Mouse (Mus musculus) R1 (cell line): ENCODE measurements around the gene Cabp4.
"Not testable (repeated sequence)": the region's sequence is repeated elsewhere in the genome, so short reads cannot be mapped to it uniquely, and the experiment has no call there.

Experiments used
- DNase-seq: peaks from one replicate; pipeline ENCODE4 v3.0.0-alpha.2; 2018; ENCODE audit warnings: low read depth, low spot score

Cabp4 gene

DNA sequence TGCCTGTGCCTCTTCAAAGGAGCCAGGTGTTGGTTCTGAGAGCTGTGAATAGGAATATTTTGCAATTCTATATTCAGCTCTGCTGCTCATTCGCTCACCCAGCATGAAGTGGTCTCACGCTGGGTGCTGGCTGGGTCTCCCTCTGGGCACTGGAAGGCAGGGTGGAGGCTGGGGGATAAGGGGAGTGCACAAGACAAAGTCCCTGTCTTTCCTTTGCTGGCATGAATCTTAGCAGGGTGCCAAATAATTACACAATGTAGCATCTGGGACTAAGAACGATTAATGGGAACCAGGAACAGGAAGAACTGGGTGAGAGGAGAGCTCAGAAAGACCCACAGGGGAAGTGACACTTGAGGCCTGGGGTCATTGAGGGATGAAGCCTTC is 3.2 kb upstream of the Cabp4 start:
- no peak for DNase-seq

DNA sequence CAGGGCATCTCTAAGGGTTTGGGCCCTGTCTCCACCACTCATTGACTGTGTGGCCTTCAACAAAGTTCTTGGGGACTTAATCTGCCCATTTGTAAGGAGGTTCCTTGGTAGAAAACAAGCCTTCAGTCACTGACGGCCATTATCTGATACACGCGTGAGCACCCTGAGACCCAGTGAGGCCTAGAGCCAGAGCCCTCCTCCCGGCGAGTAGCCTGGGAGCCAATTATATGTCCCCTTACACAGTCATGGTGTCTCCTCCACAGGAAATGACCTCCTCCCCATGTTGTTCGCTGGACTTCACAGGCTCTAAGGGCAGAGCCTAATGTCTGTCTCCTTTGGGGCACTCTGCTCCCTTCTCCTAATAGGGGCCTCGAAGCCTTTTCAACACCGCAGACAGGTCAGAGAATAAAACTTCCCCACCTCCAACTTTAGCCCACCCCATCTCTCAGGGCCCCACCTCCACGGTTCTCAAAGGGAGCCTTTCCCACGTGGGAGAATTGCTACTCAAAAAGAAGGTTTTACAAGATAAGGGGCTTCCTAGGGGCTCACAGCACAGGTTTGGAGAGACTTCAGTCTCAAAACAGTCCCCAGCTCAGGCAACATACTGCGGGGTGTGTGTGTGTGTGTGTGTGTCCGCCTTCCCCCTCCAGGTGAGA is 2.7 kb upstream of the Cabp4 start:
- no peak for DNase-seq

GRCm38 (mm10) chr19:4145936-4146335 is 2.1 kb upstream of the Cabp4 start:
- peak; percentile 80 for DNase-seq

DNA sequence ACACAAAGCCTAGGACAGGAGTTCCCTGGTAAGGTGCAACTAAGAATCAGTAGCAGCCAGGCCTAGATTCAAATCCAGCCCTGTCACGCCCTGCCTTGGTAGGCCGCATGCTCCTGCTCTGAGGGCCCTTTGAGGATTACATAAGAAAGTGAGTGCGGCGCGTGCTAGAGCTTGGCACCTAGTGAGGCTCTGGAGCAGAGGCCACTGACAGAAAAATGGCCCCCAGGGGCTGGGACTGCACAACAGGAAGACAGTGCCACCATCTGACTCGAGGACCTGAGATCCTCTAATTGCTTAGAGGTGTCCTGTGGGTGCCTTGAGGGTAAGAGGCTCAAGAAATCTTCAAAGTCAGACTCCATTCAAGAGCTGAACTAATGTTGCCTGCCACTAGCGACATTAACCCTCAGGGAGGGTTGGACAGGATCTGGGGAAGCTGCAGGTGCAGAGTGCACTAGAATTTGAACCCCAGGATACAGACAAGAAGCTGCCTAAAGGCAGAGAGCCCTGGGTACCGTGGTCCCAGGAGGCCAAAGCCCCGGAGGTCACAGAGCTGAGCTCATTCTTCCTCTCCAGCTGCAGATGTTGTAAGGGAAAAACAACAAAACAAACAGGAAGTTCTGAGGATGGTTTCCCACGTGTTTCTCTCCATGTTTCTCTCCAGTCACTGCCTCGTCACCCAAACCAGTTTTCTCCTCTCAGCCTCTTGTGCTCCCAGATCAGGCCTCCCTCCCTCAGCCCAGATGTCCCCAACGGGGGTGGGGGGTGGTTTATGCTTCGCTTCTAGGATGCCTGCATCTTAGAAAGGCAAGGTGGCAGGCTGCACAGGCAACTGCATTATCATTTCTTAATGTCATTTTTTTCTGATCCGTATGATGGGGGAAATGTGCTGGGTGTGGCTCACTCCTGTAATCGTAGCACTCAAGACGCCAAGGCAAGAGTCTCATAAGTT is 991 bp upstream of the Cabp4 start:
- DNase-seq: no peak

DNA sequence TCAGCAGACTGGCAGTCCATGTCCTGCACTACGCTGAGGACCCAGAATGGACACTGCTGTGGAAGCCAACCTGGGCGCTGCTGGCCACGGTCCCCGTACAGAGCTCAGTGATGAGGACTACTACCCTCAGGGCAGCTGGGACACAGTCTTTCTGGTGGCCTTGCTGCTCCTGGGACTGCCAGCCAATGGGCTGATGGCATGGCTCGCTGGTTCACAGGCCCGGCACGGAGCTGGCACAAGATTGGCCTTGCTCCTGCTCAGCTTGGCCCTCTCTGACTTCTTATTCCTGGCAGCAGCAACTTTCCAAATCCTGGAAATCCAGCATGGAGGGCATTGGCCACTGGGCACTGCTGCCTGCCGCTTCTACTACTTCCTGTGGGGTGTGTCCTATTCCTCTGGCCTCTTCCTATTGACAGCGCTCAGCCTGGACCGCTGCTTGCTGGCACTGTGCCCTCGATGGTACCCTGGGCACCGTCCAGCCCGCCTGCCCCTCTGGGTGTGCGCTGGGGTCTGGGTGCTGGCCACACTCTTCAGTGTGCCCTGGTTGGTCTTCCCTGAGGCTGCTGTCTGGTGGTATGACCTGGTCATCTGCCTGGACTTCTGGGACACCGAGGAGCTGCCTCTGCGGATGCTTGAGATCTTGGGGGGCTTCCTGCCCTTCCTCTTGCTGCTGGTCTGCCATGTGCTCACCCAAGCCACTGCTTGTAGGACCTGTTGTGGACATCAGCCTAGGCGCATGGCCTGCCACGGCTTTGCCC is 1.2 kb downstream of the Cabp4 start:
- no peak for DNase-seq

DNA sequence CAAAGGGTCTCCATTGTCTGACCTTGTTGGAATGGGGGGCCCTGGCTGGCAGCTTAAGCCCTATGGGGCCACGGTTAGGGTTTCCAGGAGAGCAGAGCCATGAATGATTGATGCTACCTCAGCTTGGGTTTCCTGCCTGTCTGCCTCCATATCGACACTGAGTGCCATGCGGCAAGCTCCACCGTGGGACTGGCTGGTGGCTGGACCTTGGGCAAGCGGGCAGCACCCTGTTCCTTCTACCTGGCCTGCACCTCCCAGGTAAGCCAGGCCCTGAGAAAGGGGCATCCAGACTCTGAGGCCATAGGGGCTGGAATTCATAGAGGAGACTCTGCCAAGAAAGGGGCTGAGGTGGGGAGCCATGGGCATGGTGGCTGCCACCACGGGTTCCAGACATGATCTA is 3.7 kb downstream of the Cabp4 start:
- DNase-seq: no peak

DNA sequence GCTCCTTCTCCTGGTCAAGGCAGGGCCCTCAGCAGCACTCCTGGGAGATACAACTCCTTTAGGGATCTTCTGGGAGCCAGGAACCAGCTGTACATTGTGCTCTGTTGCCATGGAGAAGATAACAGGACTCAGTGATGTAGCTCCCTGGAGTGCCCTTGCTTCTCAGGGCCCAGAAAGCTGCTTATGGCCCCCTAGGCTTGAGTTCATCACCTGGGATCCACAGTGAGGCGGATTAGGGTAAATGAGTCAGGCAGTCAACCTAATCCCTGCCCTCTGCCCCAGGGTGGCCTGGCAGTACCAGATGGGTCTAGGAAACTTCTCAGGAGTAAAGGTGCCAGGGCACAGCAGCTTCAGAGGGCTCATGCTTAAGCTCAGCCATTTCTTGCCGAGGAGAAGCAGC is 4.4 kb downstream of the Cabp4 start, which contains the start of gene Gpr152:
Gene Gpr152, plus strand, starts transcription at position 342 of the 400 bp plus-strand sequence.
- DNase-seq: peak; percentile 19

DNA sequence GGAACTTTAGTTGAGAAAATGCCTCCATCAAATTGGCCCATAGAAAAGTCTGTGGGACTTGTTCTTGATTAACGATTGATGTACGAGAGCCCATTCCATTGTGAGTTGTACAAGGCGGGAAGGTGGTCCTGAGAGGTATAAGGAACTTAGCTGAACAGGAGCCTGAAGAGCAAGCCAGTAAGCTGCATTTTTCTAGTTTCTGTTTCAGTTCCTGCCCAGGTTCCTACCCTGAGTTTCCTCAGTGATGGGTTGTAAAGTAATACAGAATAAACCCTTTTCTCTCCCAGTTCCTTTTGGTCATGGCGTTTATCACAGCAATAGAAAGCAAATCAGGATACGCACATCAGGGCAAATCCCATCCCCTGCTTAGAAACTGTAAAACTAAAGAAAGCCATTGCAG is 5.9 kb downstream of the Cabp4 start:
- DNase-seq: no peak

GRCm38 (mm10) chr19:4136463-4136862 is 7.4 kb downstream of the Cabp4 start:
- DNase-seq: peak; percentile 60

GRCm38 (mm10) chr19:4135963-4136345 is 7.9 kb downstream of the Cabp4 start:
- peak; percentile 56 for DNase-seq

DNA sequence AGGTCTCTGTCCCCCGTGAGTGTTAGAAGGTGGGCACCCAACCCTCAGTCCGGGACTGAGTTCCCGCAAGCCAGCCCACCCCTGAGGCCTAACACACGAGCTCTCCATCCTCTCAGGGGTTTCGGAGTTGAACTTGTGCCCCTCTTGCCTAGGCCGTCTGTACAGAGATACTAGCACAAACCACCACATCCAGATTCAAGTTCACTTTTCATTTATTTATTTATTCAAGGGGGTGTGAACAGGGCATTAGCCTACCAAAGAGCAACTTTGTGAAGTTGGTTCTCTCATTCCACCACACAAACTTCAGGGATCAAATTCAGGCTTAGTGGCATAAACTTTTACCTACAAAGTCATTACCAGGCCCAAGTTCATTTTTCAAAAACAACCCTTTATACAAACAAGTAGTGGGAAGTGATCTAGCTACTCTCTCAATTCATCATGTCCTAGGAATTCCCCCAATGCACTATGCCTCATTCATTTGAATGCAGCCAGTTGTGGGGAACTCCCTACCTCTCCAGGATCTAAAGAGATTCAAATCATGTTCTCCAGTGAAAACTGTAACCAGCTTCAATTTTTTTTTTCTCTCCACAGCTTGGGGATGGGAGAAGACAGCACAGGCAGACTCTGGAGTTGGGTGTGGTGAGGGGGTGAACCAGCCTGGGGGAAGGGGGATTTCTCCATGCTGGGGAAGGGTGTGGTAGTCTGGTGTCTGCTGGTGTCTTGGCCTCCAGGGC is 8.4 kb downstream of the Cabp4 start:
- peak; percentile 53 for DNase-seq

GRCm38 (mm10) chr19:4134354-4134753 is 9.5 kb downstream of the Cabp4 start:
- no peak for DNase-seq

DNA sequence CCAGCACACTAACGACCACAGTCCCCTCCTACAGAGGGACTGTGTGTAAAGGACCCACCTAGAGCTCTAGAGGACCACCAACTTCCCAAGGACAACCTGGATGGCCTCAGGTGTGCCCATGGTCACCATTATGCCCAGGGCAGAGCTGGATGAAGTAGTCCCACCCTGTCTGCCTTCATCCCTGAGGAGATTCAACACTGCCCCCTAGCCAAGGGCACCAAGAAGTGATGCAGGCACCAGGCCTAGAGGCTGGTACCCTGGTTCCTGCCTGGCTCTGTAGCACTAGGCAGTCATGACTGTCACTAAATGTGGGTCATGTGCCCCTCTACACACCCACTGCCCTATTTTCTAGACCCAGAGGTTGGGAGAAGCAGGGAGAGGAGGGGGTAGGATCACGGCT is 12.1 kb downstream of the Cabp4 start:
- DNase-seq: no peak

DNA sequence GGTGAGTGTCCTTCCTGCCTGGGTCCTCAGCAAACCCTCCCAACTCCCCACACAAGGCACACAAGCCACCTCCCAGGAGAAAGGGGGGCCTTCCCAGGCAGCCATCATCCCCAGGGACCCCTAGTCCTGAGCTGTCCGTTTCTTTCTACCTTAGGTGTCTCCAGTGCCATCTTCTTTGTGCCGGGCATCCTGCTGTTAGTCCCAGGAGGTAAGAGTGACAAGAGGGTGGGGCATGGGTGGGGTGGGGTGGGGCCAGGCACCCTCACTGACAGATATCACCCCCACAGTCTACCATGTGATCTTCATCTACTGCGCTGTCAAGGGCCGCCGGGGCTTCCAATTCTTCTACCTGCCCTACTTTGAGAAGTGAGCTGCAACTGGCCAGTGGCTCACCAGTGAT is 12.8 kb downstream of the Cabp4 start:
- no peak for DNase-seq

- DNase-seq: no peak
Observed at GRCm38 (mm10) chr19:4130106-4130505, 13.7 kb downstream of the Cabp4 start.

DNA sequence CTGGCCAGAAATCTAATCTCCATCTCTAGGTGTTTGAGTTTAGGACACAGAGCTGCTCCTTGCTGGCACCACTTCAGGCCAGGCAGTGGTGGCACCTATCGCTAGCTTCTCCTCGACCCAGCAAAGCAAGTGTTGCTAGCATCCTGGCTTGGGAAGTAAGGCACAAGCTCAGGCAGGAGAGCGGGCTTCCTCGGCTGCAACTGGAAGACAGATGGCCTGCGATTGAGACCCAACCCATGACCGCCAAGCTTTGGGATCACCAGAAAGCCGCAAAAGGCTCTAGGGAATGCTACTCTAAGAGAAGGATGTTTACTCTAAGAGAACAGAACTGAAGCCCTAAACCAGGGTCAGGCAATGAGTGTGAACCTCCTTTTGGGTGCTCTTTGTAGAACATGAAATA is 14.4 kb downstream of the Cabp4 start:
- DNase-seq: no peak

DNA sequence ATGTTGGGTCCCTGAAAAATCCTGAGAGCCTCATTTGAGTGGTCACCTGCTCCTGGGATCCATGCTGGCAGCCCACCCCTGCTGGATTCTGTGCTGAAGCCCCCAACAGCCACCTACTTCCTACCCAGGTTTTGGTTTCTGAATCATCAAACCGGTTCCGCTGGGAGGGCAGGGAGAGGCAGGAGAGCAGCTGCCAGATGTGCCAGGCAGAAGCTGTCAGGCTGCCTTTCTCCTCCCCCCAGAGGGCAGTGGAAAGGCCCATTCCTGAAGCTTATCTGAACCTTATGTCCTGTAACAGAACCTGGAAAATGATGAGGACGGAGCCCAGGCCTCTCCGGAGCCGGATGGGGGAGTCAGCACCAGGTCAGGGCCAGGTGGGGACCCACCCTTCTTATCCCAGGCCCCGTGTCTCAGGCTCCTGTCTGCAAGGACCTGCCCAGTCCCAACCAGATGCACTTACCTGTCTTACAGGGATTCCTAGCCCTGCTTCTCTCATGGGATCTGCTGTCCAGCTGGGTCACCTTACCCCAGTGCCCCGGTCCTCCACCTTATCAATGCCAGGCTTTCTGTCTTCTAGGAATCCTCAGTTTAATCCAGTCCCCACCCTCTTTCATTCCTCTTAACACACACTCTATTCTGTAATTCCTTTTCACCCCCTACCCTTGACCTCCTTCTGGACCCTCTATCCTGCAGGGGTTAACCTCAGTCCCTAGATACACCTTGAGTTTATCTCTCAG is 16.9 kb downstream of the Cabp4 start:
- no peak for DNase-seq

DNA sequence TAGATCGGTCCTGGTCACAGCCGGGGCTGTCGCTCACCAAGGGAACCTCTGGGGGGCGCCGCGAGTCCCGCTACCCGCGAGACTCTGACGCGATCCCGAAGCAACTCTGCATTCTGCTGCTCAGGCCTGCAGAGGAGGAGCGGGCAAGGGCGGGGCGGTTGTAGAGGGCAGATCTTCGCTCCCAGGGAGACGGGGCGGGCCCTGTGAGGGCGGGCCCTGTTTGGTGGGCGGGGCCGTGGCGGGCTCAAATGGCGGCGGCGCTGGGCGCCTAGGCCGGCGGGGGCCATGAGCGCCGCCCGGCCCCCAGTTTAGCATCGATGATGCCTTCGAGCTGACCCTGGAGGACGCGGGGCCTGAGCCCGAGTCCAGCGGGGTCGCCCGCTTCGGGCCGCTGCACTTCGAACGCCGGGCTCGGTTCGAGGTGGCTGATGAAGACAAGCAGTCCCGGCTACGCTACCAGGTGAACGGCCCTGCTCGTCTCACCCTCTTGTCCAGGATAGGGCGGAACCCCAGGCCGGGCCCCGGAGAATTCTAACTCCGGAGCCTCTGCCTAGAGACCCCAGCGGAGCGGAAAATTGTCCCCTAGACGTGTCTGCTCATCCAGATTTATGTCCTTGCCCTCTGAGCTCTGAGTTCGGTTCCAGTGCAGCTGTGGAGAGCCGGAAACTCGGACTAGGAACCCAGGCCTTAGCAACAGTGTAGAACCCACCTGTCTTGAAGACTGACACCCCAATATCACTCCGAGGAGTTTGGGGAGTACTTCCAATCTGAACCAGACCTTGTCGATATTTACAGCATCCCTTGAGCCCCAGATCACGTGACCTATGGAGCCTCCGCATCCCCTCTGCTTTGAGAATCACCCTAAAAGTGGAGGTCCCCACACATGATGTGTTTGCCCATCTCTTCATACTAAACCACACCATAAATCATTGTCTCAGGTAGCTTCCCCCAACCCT is 17.8 kb downstream of the Cabp4 start, which contains the start of gene Aip:
Gene Aip, minus strand, starts transcription at position 118 of the 956 bp plus-strand sequence.
- DNase-seq: peak; percentile 98

- DNase-seq: not testable (repeated sequence)
Observed at GRCm38 (mm10) chr19:4125268-4125667, 18.6 kb downstream of the Cabp4 start.

DNA sequence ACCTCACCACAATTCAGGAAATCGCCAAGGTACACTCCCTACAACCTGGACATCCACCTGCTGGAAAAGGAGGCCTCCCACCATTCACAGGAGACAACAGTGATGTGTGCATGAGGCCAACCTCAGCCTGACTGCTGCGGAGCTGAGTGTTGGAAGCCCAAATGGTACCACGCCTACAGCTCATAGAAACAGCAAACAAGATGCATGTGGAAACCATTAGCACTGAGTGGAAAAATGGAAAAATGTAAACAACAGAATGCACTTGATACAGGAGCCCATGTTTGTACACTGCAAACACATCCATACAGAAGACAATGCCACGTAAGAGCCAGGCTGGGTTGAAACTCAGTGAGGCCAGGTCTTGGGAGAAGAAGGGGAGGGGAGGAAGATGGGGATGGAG is 19.4 kb downstream of the Cabp4 start:
- no peak for DNase-seq
